Mouse (Mus musculus) MN1 (cell line): ENCODE results near the gene Myl6b.

ENCODE experiments used
- DNase-seq: peaks from one replicate; pipeline ENCODE4 v3.0.0-alpha.2; 2016; ENCODE audit warnings: low spot score

Gene Myl6b

GRCm38 (mm10) chr10:128445407-128445806 lies 53.1 kb downstream of the Myl6b start:
- DNase-seq, result no peak

GRCm38 (mm10) chr10:128444354-128444753 lies 54.1 kb downstream of the Myl6b start:
- DNase-seq, result no peak
